Mouse (Mus musculus) heart, embryonic 14.5 days (tissue): ENCODE measurements around the gene Foxn3. TPM values are rescaled to one million over a fixed set of nuclear protein-coding genes. Genes with fewer than 3 reads are reported as not detected.

Source experiments
- ATAC-seq: fragments of 200-750 bp; cut with Nextera tagmentation; 2 replicates; pipeline ENCODE4 v1.8.0; 2017; ENCODE audit warnings: low read depth, moderate TSS enrichment; ENCODE audit not compliant: insufficient number of reproducible peaks, insufficient read depth, low FRiP score
- H3K27ac ChIP-seq, 2 experiments: fragments of 200-500 bp in 1 of 2; fragments of 300-500 bp in 1 of 2; sonication (generic) in 1 of 2; replicated peaks in 1 of 2; 2 replicates each; pipeline ENCODE4 v1.5.1; 2012 to 2014; ENCODE audit warnings: low read depth in 2 of 2, low read length in 2 of 2, control low read depth in 1 of 2, mild to moderate bottlenecking in 1 of 2, mixed read lengths in 1 of 2; ENCODE audit not compliant: control insufficient read depth in 1 of 2, insufficient read depth in 1 of 2
- H3K27me3 ChIP-seq: fragments of 300-500 bp; sonication (generic); 2 replicates; pipeline ENCODE4 v1.6.1; 2014; ENCODE audit warnings: mild to moderate bottlenecking, low read length, control low read depth; ENCODE audit not compliant: control insufficient read depth, insufficient read depth
- H3K36me3 ChIP-seq: fragments of 300-500 bp; sonication (generic); 2 replicates; pipeline ENCODE4 v1.6.1; 2014; ENCODE audit warnings: mild to moderate bottlenecking, control low read depth, low read length, mixed read lengths; ENCODE audit not compliant: control insufficient read depth, insufficient read depth
- H3K4me1 ChIP-seq, 2 experiments: fragments of 200-500 bp in 1 of 2; fragments of 300-500 bp in 1 of 2; sonication (generic) in 1 of 2; 2 replicates each; pipeline ENCODE4 v1.6.1; 2012 to 2014; ENCODE audit warnings: low read length in 2 of 2, control low read depth in 1 of 2, mixed read lengths in 1 of 2; ENCODE audit not compliant: control insufficient read depth in 2 of 2, insufficient read depth in 2 of 2
- H3K4me2 ChIP-seq: fragments of 300-500 bp; sonication (generic); 2 replicates; pipeline ENCODE4 v1.6.1; 2014; ENCODE audit warnings: mild to moderate bottlenecking, low read length
- H3K4me3 ChIP-seq, 2 experiments: fragments of 200-500 bp in 1 of 2; fragments of 300-500 bp in 1 of 2; sonication (generic) in 1 of 2; 2 replicates each; pipeline ENCODE4 v1.5.1; 2012 to 2014; ENCODE audit warnings: low read length in 2 of 2, mild to moderate bottlenecking in 2 of 2, control low read depth in 1 of 2, low read depth in 1 of 2, moderate library complexity in 1 of 2; ENCODE audit not compliant: control insufficient read depth in 1 of 2, insufficient read depth in 1 of 2
- H3K9ac ChIP-seq: fragments of 300-500 bp; sonication (generic); 2 replicates; pipeline ENCODE4 v1.6.1; 2014; ENCODE audit warnings: mild to moderate bottlenecking, low read length
- H3K9me3 ChIP-seq: fragments of 300-500 bp; sonication (generic); 2 replicates; pipeline ENCODE4 v1.6.1; 2016; ENCODE audit warnings: low read length, control low read depth; ENCODE audit not compliant: control insufficient read depth
- WGBS: fragments of 180-500 bp; shearing (Covaris S2); extraction: QIAGEN DNeasy Blood & Tissue Kit; methylation state at CpG from one replicate; pipeline ENCODE4 v1.1.7; 2014; 5-methylcytosine and 5-hydroxymethylcytosine counted together
- polyA plus RNA-seq: library from polyadenylated mRNA; unstranded; fragments of >200 nt; fragmentation: Nextera tagmentation; extraction: Ambion mirVana; gene quantifications from 2 replicates; pipeline ENCODE4 v1.2.1, GENCODE M21; 2014

Gene Foxn3
- polyA plus RNA-seq, 1 experiment from 2014 or later = 81.0 TPM

DNA sequence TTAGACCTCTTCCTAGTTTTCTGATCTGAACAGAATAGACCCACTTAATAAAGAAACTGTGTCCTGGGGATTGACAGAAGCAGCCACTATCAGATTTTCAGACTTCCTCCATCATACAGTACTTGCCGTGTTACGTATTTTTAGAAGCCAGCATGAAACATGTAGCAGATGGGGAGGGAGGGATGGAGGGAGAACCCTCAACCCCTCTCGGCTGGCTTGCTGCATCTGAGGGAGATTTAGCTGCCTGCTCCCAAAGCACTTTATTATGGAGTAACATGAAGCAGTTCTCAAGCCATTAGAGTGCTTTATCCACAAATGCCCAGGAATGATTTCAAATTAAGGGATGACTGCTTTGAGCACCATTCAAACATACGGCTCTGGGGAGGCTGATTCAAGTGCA, 377.1 kb downstream of the Foxn3 start:
- Histone ChIP-seq H3K4me2 (no peak overlapping the region), H3K4me1 (peaks cover 3 to 4% of the 10 kb centered on the region in 2 experiments; a peak in 3 of 4 replicates), H3K9me3 (no peaks in the 10 kb centered on the region), H3K9ac (no peak overlapping the region), H3K27me3 (no peaks in the 10 kb centered on the region), H3K4me3 (no peak overlapping the region), H3K36me3 (0 out of 2 replicates have a peak, but pooled peaks cover 8% of the 10 kb centered on the region), H3K27ac (no peak overlapping the region)
- WGBS = 49% methylated on average over 4 of the region's 4 CpGs
- no peak for ATAC-seq

DNA sequence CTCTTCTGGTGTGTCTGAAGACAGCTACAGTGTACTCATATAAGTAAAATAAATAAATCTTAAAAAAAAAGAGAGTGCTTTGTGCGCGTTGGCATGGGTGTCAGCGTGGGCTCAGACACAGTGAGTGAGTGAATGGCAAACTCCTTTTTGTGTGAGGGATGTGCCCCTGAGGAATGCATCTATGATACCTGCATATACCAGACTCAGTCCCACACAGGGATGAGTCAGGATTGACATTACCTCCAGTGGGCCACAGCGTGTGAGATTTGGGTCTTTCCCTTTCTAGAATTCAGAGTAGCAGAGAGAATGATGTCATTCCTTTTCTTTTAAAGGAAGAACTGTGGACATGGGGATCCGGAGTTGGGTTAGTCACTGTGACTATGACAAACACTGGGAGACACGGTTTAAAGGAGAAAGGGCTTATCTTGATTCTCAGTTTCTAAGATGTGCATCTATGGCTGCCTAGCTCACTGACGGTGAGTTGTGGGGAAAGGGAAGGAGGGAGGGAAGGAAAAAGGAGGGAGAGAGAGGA, 380.1 kb downstream of the Foxn3 start:
- Histone ChIP-seq H3K36me3 (no peaks in the 10 kb centered on the region), H3K4me1 (peaks cover 3 to 4% of the 10 kb centered on the region in 2 experiments; a peak in 3 of 4 replicates), H3K27me3 (no peaks in the 10 kb centered on the region), H3K27ac (no peak overlapping the region), H3K4me3 (no peak overlapping the region), H3K9me3 (0 out of 2 replicates have a peak, but pooled peaks cover 6% of the 10 kb centered on the region), H3K4me2 (no peak overlapping the region), H3K9ac (no peak overlapping the region)
- 82% methylated on average over 7 of the region's 7 CpGs for WGBS
- no peak for ATAC-seq

DNA sequence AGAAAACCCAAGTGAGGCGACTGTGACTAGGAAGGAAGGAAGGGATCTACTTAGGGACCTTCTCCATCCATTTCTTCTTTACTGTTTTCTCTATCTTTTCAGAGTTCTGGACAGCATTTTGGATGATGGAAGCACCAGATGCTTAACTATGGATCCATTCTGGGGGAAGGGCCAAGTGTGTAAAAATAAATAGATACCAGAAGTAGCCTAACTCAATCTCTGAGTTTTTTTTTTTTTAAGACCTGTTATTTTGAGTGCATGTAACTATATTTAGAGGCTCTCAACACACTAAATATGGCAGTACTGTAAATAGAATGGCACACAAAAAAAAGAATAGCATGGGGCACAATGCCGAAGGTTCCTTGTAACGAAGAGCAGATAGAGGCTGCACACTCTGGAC, 381.0 kb downstream of the Foxn3 start:
- no peak overlapping the region for H3K4me3 ChIP-seq
- no peak overlapping the region for H3K9ac ChIP-seq
- peaks cover 3 to 4% of the 10 kb centered on the region in 2 experiments; a peak in 3 of 4 replicates for H3K4me1 ChIP-seq
- 56% methylated on average over 3 of the region's 3 CpGs for WGBS
- no peaks in the 10 kb centered on the region for H3K27me3 ChIP-seq
- ATAC-seq = no peak
- H3K36me3 ChIP-seq = no peaks in the 10 kb centered on the region
- H3K4me2 ChIP-seq = 0 out of 2 replicates have a peak overlapping the region, but pooled peaks have one; percentile 18
- peak overlapping the region; percentile 0 to 28; a peak in 1 of 4 replicates for H3K27ac ChIP-seq
- H3K9me3 ChIP-seq = 0 out of 2 replicates have a peak, but pooled peaks cover 6% of the 10 kb centered on the region

DNA sequence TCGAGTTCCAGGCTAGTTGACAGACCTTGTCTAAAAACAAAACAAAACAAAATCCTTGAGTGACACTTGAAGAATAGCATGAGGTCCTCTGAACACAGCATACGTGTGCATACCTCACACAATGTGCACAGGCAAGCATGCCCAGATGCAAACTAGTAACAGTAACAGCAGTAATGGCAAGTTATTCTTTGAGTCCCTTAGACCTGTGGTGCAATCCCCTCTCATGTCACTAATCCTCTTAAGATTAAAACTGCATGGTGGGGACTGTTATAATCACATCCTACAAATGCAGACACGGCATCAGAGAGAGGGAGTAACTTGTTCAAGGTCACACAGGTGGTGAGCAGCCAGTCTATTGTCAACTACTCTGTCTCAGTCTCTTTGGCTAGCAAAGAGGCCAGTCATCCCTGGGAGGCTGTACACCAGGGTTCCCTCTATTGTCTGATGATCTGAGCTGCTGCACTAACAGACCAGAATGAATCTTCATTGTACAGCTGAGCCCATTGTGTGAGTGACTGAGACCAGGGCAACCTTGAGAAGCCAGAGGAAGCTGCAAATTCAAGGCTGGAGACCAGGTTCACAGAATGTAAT, 383.1 kb downstream of the Foxn3 start:
- 56% methylated on average over 3 of the region's 3 CpGs for WGBS
- no peak for ATAC-seq

DNA sequence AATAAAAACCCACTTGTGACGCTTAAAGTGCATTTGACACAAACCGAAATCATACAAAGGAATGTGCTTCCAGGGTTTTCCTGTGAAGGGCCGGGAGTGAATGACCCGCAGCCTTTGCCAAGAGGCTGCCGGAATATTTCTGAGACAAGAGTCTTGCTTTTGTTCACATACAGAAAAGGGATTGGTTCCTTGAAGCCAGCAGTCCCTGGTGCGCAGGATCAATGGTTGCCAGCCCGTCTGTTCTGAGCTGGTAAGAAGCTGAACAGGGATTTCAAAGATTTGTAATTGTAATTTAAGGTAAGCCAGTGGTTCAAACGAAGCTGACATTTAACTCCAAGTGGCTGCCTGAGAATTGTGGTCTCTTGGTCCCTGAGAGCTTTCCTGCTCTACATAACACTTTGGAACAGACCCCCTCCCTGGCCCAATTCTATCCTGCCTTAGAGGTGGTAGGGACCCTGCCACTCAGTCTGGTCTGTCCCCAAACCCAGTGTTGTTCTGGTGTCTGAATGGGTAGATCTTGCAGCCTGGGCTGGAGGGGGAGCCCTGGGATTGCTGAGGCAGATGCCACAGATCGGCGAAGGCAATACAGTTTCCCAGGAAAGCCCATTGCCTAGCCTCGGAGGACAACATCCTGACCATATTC, 388.3 kb downstream of the Foxn3 start:
- no peaks in the 10 kb centered on the region for H3K27me3 ChIP-seq
- H3K27ac ChIP-seq = no peak overlapping the region
- no peak overlapping the region for H3K4me2 ChIP-seq
- no peak overlapping the region for H3K4me3 ChIP-seq
- H3K9ac ChIP-seq = no peak overlapping the region
- no peak for ATAC-seq
- peaks cover 7 to 8% of the 10 kb centered on the region in 2 experiments; a peak in 2 of 4 replicates for H3K4me1 ChIP-seq
- H3K9me3 ChIP-seq = 0 out of 2 replicates have a peak, but pooled peaks cover 6% of the 10 kb centered on the region
- H3K36me3 ChIP-seq = no peaks in the 10 kb centered on the region
- WGBS = 45% methylated on average over 11 of the region's 11 CpGs

More for the DNA sequence above, 383.1 kb downstream of the Foxn3 start:
- Histone ChIP-seq H3K27me3 (no peaks in the 10 kb centered on the region), H3K36me3 (no peaks in the 10 kb centered on the region), H3K9me3 (0 out of 2 replicates have a peak, but pooled peaks cover 6% of the 10 kb centered on the region), H3K4me2 (no peak overlapping the region), H3K4me3 (no peak overlapping the region), H3K27ac (no peak overlapping the region), H3K9ac (no peak overlapping the region), H3K4me1 (peaks cover 4% of the 10 kb centered on the region in 2 experiments; a peak in 3 of 4 replicates)

DNA sequence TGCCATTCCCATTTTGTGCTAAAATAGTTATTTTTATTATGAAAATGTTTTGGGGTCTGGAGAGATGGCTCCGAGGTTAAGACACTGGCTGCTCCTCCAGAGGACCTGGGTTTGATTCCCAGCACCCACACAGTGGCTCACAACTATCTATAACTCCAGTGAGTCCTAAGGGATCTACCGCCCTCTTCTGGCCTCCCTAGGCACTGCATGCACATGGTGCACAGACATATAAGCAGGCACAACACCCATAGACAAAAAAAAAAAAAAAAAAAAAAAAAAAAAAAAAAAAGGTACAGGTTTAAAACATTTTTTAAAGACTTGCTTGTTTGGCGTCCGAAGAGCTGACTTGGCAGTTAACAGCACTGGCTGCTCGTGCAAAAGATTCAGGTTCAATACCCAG, 391.2 kb downstream of the Foxn3 start:
- Histone ChIP-seq H3K36me3 (no peaks in the 10 kb centered on the region), H3K4me1 (peaks cover 7 to 8% of the 10 kb centered on the region in 2 experiments; a peak in 2 of 4 replicates), H3K4me3 (no peak overlapping the region), H3K9ac (no peak overlapping the region), H3K4me2 (no peak overlapping the region), H3K27me3 (no peaks in the 10 kb centered on the region), H3K27ac (no peak overlapping the region), H3K9me3 (no peaks in the 10 kb centered on the region)
- 78% methylated on average over 5 of the region's 5 CpGs for WGBS
- no peak for ATAC-seq

DNA sequence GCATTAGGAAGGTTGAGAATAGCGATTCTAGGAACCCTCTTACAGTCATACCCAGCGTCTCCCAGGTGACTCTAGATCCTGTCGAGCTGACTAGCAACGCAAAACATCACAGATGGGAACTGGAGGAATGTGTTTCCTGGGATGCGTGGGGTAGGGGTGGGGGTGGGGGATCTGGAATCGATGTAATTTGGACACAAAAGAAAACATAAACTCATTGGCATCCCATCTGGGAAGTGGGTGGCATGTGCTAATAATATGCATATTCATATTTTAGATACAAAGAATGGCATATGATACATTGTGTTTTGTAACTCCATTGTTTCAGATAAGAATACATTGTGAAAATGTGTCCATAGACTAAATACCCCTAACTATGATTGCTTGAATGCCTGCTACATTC, 393.5 kb downstream of the Foxn3 start:
- no peak overlapping the region for H3K27ac ChIP-seq
- no peaks in the 10 kb centered on the region for H3K36me3 ChIP-seq
- WGBS = 86% methylated on average over 6 of the region's 6 CpGs
- H3K4me1 ChIP-seq = peaks cover 3 to 4% of the 10 kb centered on the region in 2 experiments; a peak in 2 of 4 replicates
- no peaks in the 10 kb centered on the region for H3K27me3 ChIP-seq
- H3K9ac ChIP-seq = no peak overlapping the region
- H3K4me3 ChIP-seq = no peak overlapping the region
- H3K9me3 ChIP-seq = no peaks in the 10 kb centered on the region
- H3K4me2 ChIP-seq = no peak overlapping the region
- ATAC-seq = no peak
